Mouse (Mus musculus): ENCODE measurements at regions not wholly inside any gene's neighbourhood (a gene's known extent, or its start where the extent isn't known, plus 50 kb on each side); places are given as distances from the start of the nearest gene placed in this dataset.

- WGBS, result 85% methylated on average over 9 of the region's 9 CpGs
- TF ChIP-seq POLR2A (IDR thresholded peaks at IDR 0.05; ENCODE audit: low read depth, low read length) (no peak), CTCF (conservative IDR thresholded peaks at IDR 0.05; ENCODE audit: insufficient read depth, insufficient read length, low read depth, low read length) (no peak)
- Histone ChIP-seq H3K27me3 (replicated peaks; ENCODE audit: control insufficient read depth, insufficient read depth, low read length) (no peaks in the 10 kb centered on the region), H3K4me3 (ENCODE audit: insufficient read depth, low read depth, low read length) (no peak overlapping the region), H3K4me1 (ENCODE audit: control insufficient read depth, insufficient read depth, low read length) (no peaks in the 10 kb centered on the region), H3K27ac (ENCODE audit: insufficient read depth, low read depth, low read length) (no peak overlapping the region), H3K36me3 (ENCODE audit: control insufficient read depth, insufficient read depth, low read length) (no peaks in the 10 kb centered on the region)
- DNase-seq, result no peak
Measured at GRCm38 (mm10) chr3:131965456-131966160, 119.5 kb upstream of the Dkk2 start.

GRCm38 (mm10) chr3:131967288-131967687 is 117.8 kb upstream of the Dkk2 start:
- Histone ChIP-seq H3K36me3 (ENCODE audit: control insufficient read depth, insufficient read depth, low read length) (no peaks in the 10 kb centered on the region), H3K4me3 (ENCODE audit: insufficient read depth, low read depth, low read length) (no peak overlapping the region), H3K4me1 (ENCODE audit: control insufficient read depth, insufficient read depth, low read length) (no peaks in the 10 kb centered on the region), H3K27me3 (replicated peaks; ENCODE audit: control insufficient read depth, insufficient read depth, low read length) (no peaks in the 10 kb centered on the region; the same call in 1 of the 2 replicates), H3K27ac (ENCODE audit: insufficient read depth, low read depth, low read length) (no peak overlapping the region)
- 73% methylated on average over 11 of the region's 11 CpGs for WGBS
- DNase-seq, result no peak
- TF ChIP-seq POLR2A (IDR thresholded peaks at IDR 0.05; ENCODE audit: low read depth, low read length), result no peak
- TF ChIP-seq CTCF (conservative IDR thresholded peaks at IDR 0.05; ENCODE audit: insufficient read depth, insufficient read length, low read depth, low read length), result no peak

GRCm38 (mm10) chr3:131970827-131971226 is 114.3 kb upstream of the Dkk2 start:
- H3K4me1 ChIP-seq (ENCODE audit: control insufficient read depth, insufficient read depth, low read length), result no peaks in the 10 kb centered on the region
- no peaks in the 10 kb centered on the region for H3K36me3 ChIP-seq (ENCODE audit: control insufficient read depth, insufficient read depth, low read length)
- WGBS, result 77% methylated on average over 1 of the region's 1 CpGs
- H3K27me3 ChIP-seq (replicated peaks; ENCODE audit: control insufficient read depth, insufficient read depth, low read length), result no peaks in the 10 kb centered on the region; the same call in 1 of the 2 replicates
- no peak overlapping the region for H3K4me3 ChIP-seq (ENCODE audit: insufficient read depth, low read depth, low read length)
- TF ChIP-seq CTCF (conservative IDR thresholded peaks at IDR 0.05; ENCODE audit: insufficient read depth, insufficient read length, low read depth, low read length), result no peak
- DNase-seq, result no peak
- no peak overlapping the region for H3K27ac ChIP-seq (ENCODE audit: insufficient read depth, low read depth, low read length)

GRCm38 (mm10) chr3:131975940-131976628 is 109.0 kb upstream of the Dkk2 start:
- no peak for TF ChIP-seq POLR2A (IDR thresholded peaks at IDR 0.05; ENCODE audit: low read depth, low read length)
- TF ChIP-seq CTCF (conservative IDR thresholded peaks at IDR 0.05; ENCODE audit: insufficient read depth, insufficient read length, low read depth, low read length), result peak; percentile 79
- DNase-seq, result peak; percentile 79

GRCm38 (mm10) chr3:131983292-131983691 is 101.8 kb upstream of the Dkk2 start:
- Histone ChIP-seq H3K36me3 (ENCODE audit: control insufficient read depth, insufficient read depth, low read length) (no peaks in the 10 kb centered on the region), H3K27me3 (replicated peaks; ENCODE audit: control insufficient read depth, insufficient read depth, low read length) (no peaks in the 10 kb centered on the region), H3K4me1 (ENCODE audit: control insufficient read depth, insufficient read depth, low read length) (no peaks in the 10 kb centered on the region), H3K4me3 (ENCODE audit: insufficient read depth, low read depth, low read length) (no peak overlapping the region), H3K27ac (ENCODE audit: insufficient read depth, low read depth, low read length) (no peak overlapping the region)
- DNase-seq, result no peak
- TF ChIP-seq CTCF (conservative IDR thresholded peaks at IDR 0.05; ENCODE audit: insufficient read depth, insufficient read length, low read depth, low read length), result no peak
- TF ChIP-seq POLR2A (IDR thresholded peaks at IDR 0.05; ENCODE audit: low read depth, low read length), result no peak
- WGBS, result 87% methylated on average over 2 of the region's 2 CpGs

More at GRCm38 (mm10) chr3:131975940-131976628, 109.0 kb upstream of the Dkk2 start:
- no peak overlapping the region for H3K27ac ChIP-seq (ENCODE audit: insufficient read depth, low read depth, low read length)
- WGBS, result 40% methylated on average over 7 of the region's 7 CpGs
- H3K27me3 ChIP-seq (replicated peaks; ENCODE audit: control insufficient read depth, insufficient read depth, low read length), result no peaks in the 10 kb centered on the region
- no peaks in the 10 kb centered on the region for H3K36me3 ChIP-seq (ENCODE audit: control insufficient read depth, insufficient read depth, low read length)
- H3K4me3 ChIP-seq (ENCODE audit: insufficient read depth, low read depth, low read length), result no peak overlapping the region
- H3K4me1 ChIP-seq (ENCODE audit: control insufficient read depth, insufficient read depth, low read length), result no peaks in the 10 kb centered on the region

- Histone ChIP-seq H3K36me3 (ENCODE audit: control insufficient read depth, insufficient read depth, low read length) (no peaks in the 10 kb centered on the region), H3K27ac (ENCODE audit: insufficient read depth, low read depth, low read length) (no peak overlapping the region), H3K4me3 (ENCODE audit: insufficient read depth, low read depth, low read length) (no peak overlapping the region), H3K27me3 (replicated peaks; ENCODE audit: control insufficient read depth, insufficient read depth, low read length) (no peaks in the 10 kb centered on the region), H3K4me1 (ENCODE audit: control insufficient read depth, insufficient read depth, low read length) (no peaks in the 10 kb centered on the region)
- WGBS, result 51% methylated on average over 6 of the region's 6 CpGs
- TF ChIP-seq CTCF (conservative IDR thresholded peaks at IDR 0.05; ENCODE audit: insufficient read depth, insufficient read length, low read depth, low read length) (no peak), POLR2A (IDR thresholded peaks at IDR 0.05; ENCODE audit: low read depth, low read length) (no peak)
- no peak for DNase-seq
Measured at GRCm38 (mm10) chr3:131998838-131999613, 86.1 kb upstream of the Dkk2 start.

- DNase-seq, result peak; percentile 65
- peak overlapping the region; percentile 56; the same call in 1 of the 2 replicates for H3K27ac ChIP-seq (ENCODE audit: insufficient read depth, low read depth, low read length)
- no peak overlapping the region for H3K4me3 ChIP-seq (ENCODE audit: insufficient read depth, low read depth, low read length)
- 43% methylated on average over 7 of the region's 7 CpGs for WGBS
- no peaks in the 10 kb centered on the region for H3K27me3 ChIP-seq (replicated peaks; ENCODE audit: control insufficient read depth, insufficient read depth, low read length)
- TF ChIP-seq POLR2A (IDR thresholded peaks at IDR 0.05; ENCODE audit: low read depth, low read length) (no peak), CTCF (conservative IDR thresholded peaks at IDR 0.05; ENCODE audit: insufficient read depth, insufficient read length, low read depth, low read length) (no peak)
- H3K36me3 ChIP-seq (ENCODE audit: control insufficient read depth, insufficient read depth, low read length), result no peaks in the 10 kb centered on the region
- no peaks in the 10 kb centered on the region for H3K4me1 ChIP-seq (ENCODE audit: control insufficient read depth, insufficient read depth, low read length)
Measured at GRCm38 (mm10) chr3:132006191-132006590, 78.9 kb upstream of the Dkk2 start.

Measured in kidney, adult 2 months (tissue).